Mouse (Mus musculus) intestine, postnatal 0 days (tissue): ENCODE measurements around the gene Arrdc1. TPM values are rescaled to one million over a fixed set of nuclear protein-coding genes. Genes with fewer than 3 reads are reported as not detected.

Source experiments
- ATAC-seq: fragments of 200-750 bp; cut with Nextera tagmentation; 2 replicates; pipeline ENCODE4 v1.8.0; 2017; ENCODE audit warnings: mild to moderate bottlenecking, moderate TSS enrichment, moderate library complexity
- H3K27ac ChIP-seq: fragments of 300-500 bp; sonication (generic); 2 replicates; pipeline ENCODE4 v1.5.1; 2014; ENCODE audit warnings: mild to moderate bottlenecking, low read depth, low read length, moderate library complexity
- H3K27me3 ChIP-seq: fragments of 300-500 bp; sonication (generic); replicated peaks from 2 replicates; pipeline ENCODE4 v1.6.1; 2014; ENCODE audit warnings: low read length, mixed read lengths; ENCODE audit not compliant: control insufficient read depth, insufficient read depth
- H3K36me3 ChIP-seq: fragments of 300-500 bp; sonication (generic); 2 replicates; pipeline ENCODE4 v1.6.1; 2014; ENCODE audit warnings: mild to moderate bottlenecking, moderate library complexity; ENCODE audit not compliant: control insufficient read depth, insufficient read depth
- H3K4me1 ChIP-seq: fragments of 300-500 bp; sonication (generic); replicated peaks from 2 replicates; pipeline ENCODE4 v1.6.1; 2014; ENCODE audit warnings: antibody characterized with exemption, low read length, mixed read lengths; ENCODE audit not compliant: control insufficient read depth, insufficient read depth
- H3K4me2 ChIP-seq: fragments of 300-500 bp; sonication (generic); replicated peaks from 2 replicates; pipeline ENCODE4 v1.6.1; 2014; ENCODE audit warnings: low read depth, mild to moderate bottlenecking, moderate library complexity
- H3K4me3 ChIP-seq: fragments of 300-500 bp; sonication (generic); 2 replicates; pipeline ENCODE4 v1.5.1; 2014; ENCODE audit warnings: low read depth, low read length
- H3K9ac ChIP-seq: fragments of 300-500 bp; sonication (generic); 2 replicates; pipeline ENCODE4 v1.6.1; 2014; ENCODE audit warnings: mild to moderate bottlenecking, low read depth, low read length
- H3K9me3 ChIP-seq: fragments of 300-500 bp; sonication (generic); 2 replicates; pipeline ENCODE4 v1.6.1; 2016; ENCODE audit warnings: mixed run types; ENCODE audit not compliant: control insufficient read depth
- CTCF ChIP-seq: sonication (generic); IDR thresholded peaks from 2 replicates; pipeline ENCODE4 v1.5.1; 2016; ENCODE audit warnings: low read depth, mild to moderate bottlenecking, control low read depth, antibody characterized with exemption, moderate library complexity
- WGBS: fragments of 180-500 bp; shearing (Covaris S2); extraction: QIAGEN DNeasy Blood & Tissue Kit; methylation state at CpG from one replicate; pipeline ENCODE4 v1.1.7; 2014; 5-methylcytosine and 5-hydroxymethylcytosine counted together
- microRNA-seq: library from miRNA; unstranded; fragments of <30 nt; microRNA quantifications from one replicate; pipeline ENCODE4, GENCODE M21; 2016
- polyA plus RNA-seq: library from polyadenylated mRNA; unstranded; fragments of >200 nt; fragmentation: Nextera tagmentation; extraction: Ambion mirVana; gene quantifications from 2 replicates; pipeline ENCODE4 v1.2.1, GENCODE M21; 2015

Arrdc1 gene
- polyA plus RNA-seq, 1 experiment from 2014 or later, result 68.4 TPM

DNA sequence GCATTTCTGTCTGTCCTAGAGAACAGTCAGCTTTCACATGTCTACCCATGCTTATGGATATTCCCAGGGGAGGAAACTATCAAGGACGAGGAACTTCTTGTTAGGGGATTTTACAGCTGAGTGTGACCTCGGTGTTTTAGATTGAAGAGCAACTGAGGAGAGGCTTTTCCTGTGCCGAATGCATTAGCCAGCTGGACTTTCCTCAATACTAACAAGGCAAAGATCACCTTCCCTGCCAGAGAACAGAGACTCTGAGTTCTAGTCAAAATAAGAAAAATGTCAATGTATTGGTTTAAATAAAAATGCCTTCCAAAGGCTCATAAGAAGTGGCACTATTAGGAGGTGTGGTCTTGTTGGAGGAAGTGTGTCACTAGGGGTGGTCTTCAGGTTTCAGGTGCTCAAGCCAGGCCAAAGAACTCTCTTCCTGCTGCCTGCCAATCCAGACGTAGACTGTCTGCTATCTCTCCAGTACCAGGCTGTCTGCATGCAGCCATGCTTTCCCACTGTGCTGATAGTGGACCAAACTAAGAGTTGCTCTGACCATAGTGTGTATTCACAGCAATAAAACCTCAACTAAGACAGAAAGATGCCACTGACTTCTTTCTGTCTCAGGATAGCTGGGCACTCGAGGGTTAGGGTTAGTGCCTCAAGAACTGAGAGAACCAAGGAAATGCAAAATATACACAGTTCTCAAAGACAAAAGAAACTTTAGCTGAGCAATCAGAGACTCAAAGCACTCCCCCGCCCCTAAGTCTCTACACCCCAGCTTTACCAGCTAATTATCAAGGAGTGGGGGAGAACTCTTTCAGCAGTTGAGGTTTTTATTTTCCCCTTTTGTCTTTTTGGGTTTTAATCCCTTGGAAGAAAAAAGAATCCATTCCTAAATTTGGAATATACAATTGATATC, 44.3 kb downstream of the Arrdc1 start:
- no peaks in the 10 kb centered on the region for H3K27me3 ChIP-seq
- H3K4me1 ChIP-seq, result no peaks in the 10 kb centered on the region; the same call in 1 of the 2 replicates
- no peaks in the 10 kb centered on the region for H3K9me3 ChIP-seq
- H3K36me3 ChIP-seq, result peaks cover 8% of the 10 kb centered on the region; the same call in 1 of the 2 replicates
- 62% methylated on average over 6 of the region's 6 CpGs for WGBS
- H3K4me3 ChIP-seq, result no peak overlapping the region
- ATAC-seq, result no peak
- TF ChIP-seq CTCF, result no peak
- no peak overlapping the region for H3K4me2 ChIP-seq
- H3K27ac ChIP-seq, result 0 out of 2 replicates have a peak overlapping the region, but pooled peaks have one; percentile 15
- H3K9ac ChIP-seq, result no peak overlapping the region

DNA sequence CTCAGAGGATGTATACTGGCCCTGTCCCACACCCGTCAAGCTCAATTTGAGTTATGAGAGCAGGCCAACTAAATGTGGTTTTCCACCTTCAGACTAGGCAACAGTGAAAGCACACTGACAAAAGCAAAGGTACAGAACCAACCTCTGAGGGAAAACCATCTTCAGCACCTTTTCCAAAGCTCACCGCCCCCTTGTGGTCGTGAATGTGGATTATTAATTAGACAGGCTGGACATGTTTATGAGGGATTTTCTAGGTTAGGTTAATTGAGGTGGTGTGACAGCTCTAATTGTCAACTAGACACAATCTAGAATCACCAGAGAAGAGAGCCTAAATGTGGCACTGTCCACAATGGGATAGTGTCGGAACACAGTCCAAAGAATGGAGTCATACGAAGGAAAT, 46.2 kb downstream of the Arrdc1 start:
- ATAC-seq, result no peak

DNA sequence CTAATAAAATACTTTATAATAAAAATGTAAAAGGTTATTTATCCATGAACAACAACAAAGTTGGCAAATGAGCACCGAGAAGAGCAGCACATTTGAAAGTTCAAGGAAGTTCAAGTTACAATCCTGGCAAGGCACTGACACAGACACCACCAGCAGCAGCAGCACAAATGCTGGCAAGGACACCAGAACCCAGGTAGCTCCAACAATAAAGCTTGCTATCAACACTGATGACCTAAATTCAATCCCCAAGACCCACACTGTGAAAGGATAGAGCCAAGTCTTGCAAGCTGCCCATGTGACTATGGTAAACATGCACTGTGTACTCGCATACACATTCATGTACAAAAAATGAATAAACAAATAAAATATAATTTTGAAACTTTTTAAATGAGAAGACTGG, 54.4 kb downstream of the Arrdc1 start:
- no peak overlapping the region for H3K9ac ChIP-seq
- H3K4me3 ChIP-seq, result no peak overlapping the region
- H3K36me3 ChIP-seq, result peaks cover 47% of the 10 kb centered on the region
- no peaks in the 10 kb centered on the region for H3K9me3 ChIP-seq
- TF ChIP-seq CTCF, result no peak
- H3K4me2 ChIP-seq, result no peak overlapping the region
- no peak overlapping the region for H3K27ac ChIP-seq
- no peaks in the 10 kb centered on the region for H3K4me1 ChIP-seq
- H3K27me3 ChIP-seq, result no peaks in the 10 kb centered on the region
- no peak for ATAC-seq
- WGBS, result 83% methylated on average over 2 of the region's 2 CpGs

More for the DNA sequence above, 46.2 kb downstream of the Arrdc1 start:
- no peak overlapping the region for H3K9ac ChIP-seq
- H3K4me1 ChIP-seq, result no peaks in the 10 kb centered on the region; the same call in 1 of the 2 replicates
- no peak overlapping the region for H3K4me2 ChIP-seq
- WGBS, result 81% methylated on average over 5 of the region's 5 CpGs
- no peaks in the 10 kb centered on the region for H3K9me3 ChIP-seq
- peak; percentile 63 for TF ChIP-seq CTCF
- H3K4me3 ChIP-seq, result no peak overlapping the region
- no peaks in the 10 kb centered on the region for H3K27me3 ChIP-seq
- H3K27ac ChIP-seq, result no peak overlapping the region
- peaks cover 20% of the 10 kb centered on the region for H3K36me3 ChIP-seq

Small RNAs within 50 kb of the gene (microRNA-seq; reads per million reads assigned to microRNA genes)
- gene Gm22875, result not detected

Other genes starting within 250 kb of the Arrdc1 start
- 0.37 and 0.47 TPM in 2 replicates for gene Cacna1b, start 172.1 kb downstream of the Arrdc1 start, polyA plus RNA-seq
- 19.8 and 21.6 TPM in 2 replicates for gene Ehmt1, start 15.6 kb downstream of the Arrdc1 start, polyA plus RNA-seq
- 5.0 and 5.2 TPM in 2 replicates for gene Zmynd19, start 14.5 kb upstream of the Arrdc1 start, polyA plus RNA-seq
- 7.2 and 8.7 TPM in 2 replicates for gene Dph7, start 27.1 kb upstream of the Arrdc1 start, polyA plus RNA-seq
- 154 and 159 TPM in 2 replicates for gene Mrpl41, start 39.8 kb upstream of the Arrdc1 start, polyA plus RNA-seq
- 16.7 and 18.9 TPM in 2 replicates for gene Pnpla7, start 40.8 kb upstream of the Arrdc1 start, polyA plus RNA-seq
- gene Nsmf, start 119.1 kb upstream of the Arrdc1 start, polyA plus RNA-seq, result 17.0 and 17.6 TPM in 2 replicates
- 24.6 and 25.9 TPM in 2 replicates for gene Entpd8, start 145.1 kb upstream of the Arrdc1 start, polyA plus RNA-seq
- gene Noxa1, start 159.9 kb upstream of the Arrdc1 start, polyA plus RNA-seq, result 3.3 and 5.8 TPM in 2 replicates
- 15.9 and 16.5 TPM in 2 replicates for gene Nrarp, start 245.5 kb upstream of the Arrdc1 start, polyA plus RNA-seq